Mouse (Mus musculus): ENCODE results near the gene 1810010H24Rik. TPM values are rescaled to one million over a fixed set of nuclear protein-coding genes. Genes with fewer than 3 reads are reported as not detected.

The 1810010H24Rik gene
- total and polyA plus RNA-seq, 3 experiments = 0.42 to 2.5 TPM; not detected in 1

GRCm38 (mm10) chr11:107060941-107061340, 35.5 kb downstream of the 1810010H24Rik start:
- H3K27me3 ChIP-seq (ENCODE audit: control insufficient read depth in 1 of 2, insufficient read depth in 2 of 2, low read length in 2 of 2) = no peaks in the 10 kb centered on the region
- H3K79me2 ChIP-seq (ENCODE audit: control insufficient read depth, insufficient read depth, low read length, poor library complexity) = no peaks in the 10 kb centered on the region
- TF ChIP-seq ZC3H11A (IDR thresholded peaks at IDR 0.05; ENCODE audit: low read depth, low read length) (no peak), EP300 (IDR thresholded peaks at IDR 0.05; ENCODE audit: low read depth in 1 of 2, low read length in 2 of 2) (no peak), TAL1 (IDR thresholded peaks at IDR 0.05; ENCODE audit: low read length) (no peak), MYC (IDR thresholded peaks at IDR 0.05; ENCODE audit: low read depth, low read length) (no peak), MEF2A (IDR thresholded peaks at IDR 0.05; ENCODE audit: extremely low read depth, insufficient replicate concordance, low read depth, low read length, poor library complexity, severe bottlenecking) (no peak), KAT2A (conservative IDR thresholded peaks at IDR 0.05; ENCODE audit: low read depth, low read length) (no peak), USF1 (IDR thresholded peaks at IDR 0.05; ENCODE audit: low read depth, low read length) (no peak), RAD21 (IDR thresholded peaks at IDR 0.05; ENCODE audit: low read depth, low read length) (no peak), BHLHE40 (IDR thresholded peaks at IDR 0.05; ENCODE audit: borderline replicate concordance, low read depth, low read length) (no peak), GATA1 (IDR thresholded peaks at IDR 0.05; ENCODE audit: low read depth, low read length) (no peak)
- no peak overlapping the region for H3K27ac ChIP-seq (ENCODE audit: control insufficient read depth, low read depth, low read length)
- H3K4me3 ChIP-seq (ENCODE audit: control insufficient read depth in 1 of 2, insufficient read depth in 1 of 2, low read depth in 2 of 2, low read length in 2 of 2) = no peak overlapping the region
- H3K9ac ChIP-seq (ENCODE audit: control insufficient read depth, low read depth, low read length, poor library complexity, severe bottlenecking) = no peak overlapping the region
- peaks cover 0 to 40% of the 10 kb centered on the region in 2 experiments; a peak in 2 of 4 replicates for H3K36me3 ChIP-seq (ENCODE audit: control insufficient read depth in 1 of 2, insufficient read depth in 2 of 2, low read length in 2 of 2)
- no peaks in the 10 kb centered on the region for H3K9me3 ChIP-seq (replicated peaks; ENCODE audit: insufficient read depth, low read length)
- no peaks in the 10 kb centered on the region for H3K4me1 ChIP-seq (ENCODE audit: control insufficient read depth in 1 of 2, insufficient read depth in 2 of 2, low read length in 2 of 2)
- no peak for DNase-seq (ENCODE audit: low read depth, low spot score)

- no peaks in the 10 kb centered on the region for H3K9me3 ChIP-seq (replicated peaks; ENCODE audit: insufficient read depth, low read length)
- no peak overlapping the region for H3K9ac ChIP-seq (ENCODE audit: control insufficient read depth, low read depth, low read length, poor library complexity, severe bottlenecking)
- no peak for DNase-seq (ENCODE audit: low read depth, low spot score)
- H3K4me3 ChIP-seq (ENCODE audit: control insufficient read depth in 1 of 2, insufficient read depth in 1 of 2, low read depth in 2 of 2, low read length in 2 of 2) = no peak overlapping the region
- no peaks in the 10 kb centered on the region for H3K4me1 ChIP-seq (ENCODE audit: control insufficient read depth in 1 of 2, insufficient read depth in 2 of 2, low read length in 2 of 2)
- no peak for TF ChIP-seq TCF12 (IDR thresholded peaks at IDR 0.05; ENCODE audit: low read depth, low read length)
- TF ChIP-seq MYC (IDR thresholded peaks at IDR 0.05; ENCODE audit: low read depth, low read length) = no peak
- no peak for TF ChIP-seq ZMIZ1 (IDR thresholded peaks at IDR 0.05; ENCODE audit: low read depth, low read length)
- no peak for TF ChIP-seq UBTF (IDR thresholded peaks at IDR 0.05; ENCODE audit: borderline replicate concordance, insufficient read depth, low read depth, low read length)
- no peak for TF ChIP-seq EP300 (IDR thresholded peaks at IDR 0.05; ENCODE audit: low read depth in 1 of 2, low read length in 2 of 2)
- TF ChIP-seq ZKSCAN1 (IDR thresholded peaks at IDR 0.05; ENCODE audit: low read depth, low read length) = no peak
- no peak for TF ChIP-seq CTCF (IDR thresholded peaks at IDR 0.05 in 2 of 3, conservative IDR thresholded peaks at IDR 0.05 in 1 of 3; ENCODE audit: control insufficient read depth in 1 of 3, insufficient read depth in 1 of 3, low read depth in 2 of 3, low read length in 3 of 3, poor library complexity in 1 of 3, severe bottlenecking in 1 of 3)
- no peak for TF ChIP-seq BHLHE40 (IDR thresholded peaks at IDR 0.05; ENCODE audit: borderline replicate concordance, low read depth, low read length)
- TF ChIP-seq CHD2 (IDR thresholded peaks at IDR 0.05; ENCODE audit: low read length) = no peak
- TF ChIP-seq POLR2AphosphoS5 (IDR thresholded peaks at IDR 0.05; ENCODE audit: borderline replicate concordance, low read depth, low read length) = no peak
- no peak overlapping the region for H3K27ac ChIP-seq (ENCODE audit: control insufficient read depth, low read depth, low read length)
- no peaks in the 10 kb centered on the region for H3K79me2 ChIP-seq (ENCODE audit: control insufficient read depth, insufficient read depth, low read length, poor library complexity)
- H3K27me3 ChIP-seq (ENCODE audit: control insufficient read depth in 1 of 2, insufficient read depth in 2 of 2, low read length in 2 of 2) = no peaks in the 10 kb centered on the region
- H3K36me3 ChIP-seq (ENCODE audit: control insufficient read depth in 1 of 2, insufficient read depth in 2 of 2, low read length in 2 of 2) = peaks cover 0 to 35% of the 10 kb centered on the region in 2 experiments; a peak in 2 of 4 replicates
Measured at GRCm38 (mm10) chr11:107063067-107063466, 37.6 kb downstream of the 1810010H24Rik start.

Data from MEL (cell line).